Mouse (Mus musculus): ENCODE results near the gene Sestd1. TPM values are rescaled to one million over a fixed set of nuclear protein-coding genes. Genes with fewer than 3 reads are reported as not detected.

Gene Sestd1
- polyA plus RNA-seq, 1 experiment from 2014 or later, result 27.9 TPM

- Histone ChIP-seq H3K4me1 (ENCODE audit: insufficient read depth) (no peaks in the 10 kb centered on the region), H3K4me3 (ENCODE audit: low read depth, low read length) (no peak overlapping the region), H3K36me3 (ENCODE audit: insufficient read depth) (peaks cover 50% of the 10 kb centered on the region), H3K9ac (no peak overlapping the region), H3K27me3 (ENCODE audit: insufficient read depth, low read length) (no peaks in the 10 kb centered on the region), H3K9me3 (ENCODE audit: low read depth, low read length) (no peaks in the 10 kb centered on the region), H3K27ac (ENCODE audit: low read depth) (no peak overlapping the region), H3K4me2 (no peak overlapping the region)
- no peak for TF ChIP-seq CTCF (IDR thresholded peaks at IDR 0.05; ENCODE audit: low read depth)
- ATAC-seq (ENCODE audit: insufficient read depth) (no peak), DNase-seq (no peak)
- whole genome bisulfite sequencing, result 93% methylated on average over 3 of the region's 3 CpGs
These were observed 92.9 kb downstream of the Sestd1 start for GRCm38 (mm10) chr2:77187501-77187900.

- no peak overlapping the region for H3K4me3 ChIP-seq (ENCODE audit: low read depth, low read length)
- no peak for TF ChIP-seq CTCF (IDR thresholded peaks at IDR 0.05; ENCODE audit: low read depth)
- H3K9ac ChIP-seq, result no peak overlapping the region
- DNase-seq, result no peak
- no peak overlapping the region for H3K4me2 ChIP-seq
- no peaks in the 10 kb centered on the region for H3K9me3 ChIP-seq (ENCODE audit: low read depth, low read length)
- 78% methylated on average over 8 of the region's 8 CpGs for WGBS
- H3K36me3 ChIP-seq (ENCODE audit: insufficient read depth), result peaks cover 50% of the 10 kb centered on the region
- no peak for ATAC-seq (ENCODE audit: insufficient read depth)
- 0 out of 2 replicates have a peak, but pooled peaks cover 4% of the 10 kb centered on the region for H3K4me1 ChIP-seq (ENCODE audit: insufficient read depth)
- no peak overlapping the region for H3K27ac ChIP-seq (ENCODE audit: low read depth)
- H3K27me3 ChIP-seq (ENCODE audit: insufficient read depth, low read length), result no peaks in the 10 kb centered on the region
These were observed 93.5 kb downstream of the Sestd1 start for GRCm38 (mm10) chr2:77186912-77187311.

GRCm38 (mm10) chr2:77184049-77184571 lies 96.3 kb downstream of the Sestd1 start:
- Histone ChIP-seq H3K9ac (no peak overlapping the region), H3K4me2 (no peak overlapping the region), H3K9me3 (ENCODE audit: low read depth, low read length) (no peaks in the 10 kb centered on the region), H3K27ac (ENCODE audit: low read depth) (no peak overlapping the region), H3K36me3 (ENCODE audit: insufficient read depth) (peaks cover 28% of the 10 kb centered on the region; the same call in 1 of the 2 replicates), H3K4me3 (ENCODE audit: low read depth, low read length) (no peak overlapping the region), H3K4me1 (ENCODE audit: insufficient read depth) (0 out of 2 replicates have a peak, but pooled peaks cover 4% of the 10 kb centered on the region), H3K27me3 (ENCODE audit: insufficient read depth, low read length) (no peaks in the 10 kb centered on the region)
- no peak for ATAC-seq (ENCODE audit: insufficient read depth)
- 43% methylated on average over 8 of the region's 8 CpGs for WGBS
- DNase-seq, result peak; percentile 49
- TF ChIP-seq CTCF (IDR thresholded peaks at IDR 0.05; ENCODE audit: low read depth), result no peak

GRCm38 (mm10) chr2:77183646-77184045 lies 96.7 kb downstream of the Sestd1 start:
- Histone ChIP-seq H3K4me3 (ENCODE audit: low read depth, low read length) (no peak overlapping the region), H3K9me3 (ENCODE audit: low read depth, low read length) (no peaks in the 10 kb centered on the region), H3K4me2 (no peak overlapping the region), H3K36me3 (ENCODE audit: insufficient read depth) (peaks cover 28% of the 10 kb centered on the region; the same call in 1 of the 2 replicates), H3K4me1 (ENCODE audit: insufficient read depth) (0 out of 2 replicates have a peak, but pooled peaks cover 4% of the 10 kb centered on the region), H3K27me3 (ENCODE audit: insufficient read depth, low read length) (no peaks in the 10 kb centered on the region), H3K9ac (no peak overlapping the region), H3K27ac (ENCODE audit: low read depth) (no peak overlapping the region)
- DNase-seq, result no peak
- 74% methylated on average over 2 of the region's 2 CpGs for WGBS
- TF ChIP-seq CTCF (IDR thresholded peaks at IDR 0.05; ENCODE audit: low read depth), result no peak
- no peak for ATAC-seq (ENCODE audit: insufficient read depth)

- Histone ChIP-seq H3K36me3 (ENCODE audit: insufficient read depth) (peaks cover 22% of the 10 kb centered on the region; the same call in 1 of the 2 replicates), H3K4me1 (ENCODE audit: insufficient read depth) (0 out of 2 replicates have a peak, but pooled peaks cover 4% of the 10 kb centered on the region), H3K27me3 (ENCODE audit: insufficient read depth, low read length) (no peaks in the 10 kb centered on the region), H3K4me3 (ENCODE audit: low read depth, low read length) (no peak overlapping the region), H3K9ac (no peak overlapping the region), H3K27ac (ENCODE audit: low read depth) (peak overlapping the region; percentile 54; the same call in 1 of the 2 replicates), H3K9me3 (ENCODE audit: low read depth, low read length) (no peaks in the 10 kb centered on the region), H3K4me2 (no peak overlapping the region)
- ATAC-seq (ENCODE audit: insufficient read depth), result no peak
- DNase-seq, result no peak
- WGBS, result 74% methylated on average over 6 of the region's 6 CpGs
- no peak for TF ChIP-seq CTCF (IDR thresholded peaks at IDR 0.05; ENCODE audit: low read depth)
These were observed 97.4 kb downstream of the Sestd1 start for GRCm38 (mm10) chr2:77182996-77183380.

- Histone ChIP-seq H3K9me3 (ENCODE audit: low read depth, low read length) (no peaks in the 10 kb centered on the region), H3K27me3 (ENCODE audit: insufficient read depth, low read length) (no peaks in the 10 kb centered on the region), H3K4me3 (ENCODE audit: low read depth, low read length) (no peak overlapping the region), H3K27ac (ENCODE audit: low read depth) (peak overlapping the region; percentile 54; the same call in 1 of the 2 replicates), H3K4me1 (ENCODE audit: insufficient read depth) (0 out of 2 replicates have a peak, but pooled peaks cover 4% of the 10 kb centered on the region), H3K9ac (no peak overlapping the region), H3K4me2 (no peak overlapping the region), H3K36me3 (ENCODE audit: insufficient read depth) (peaks cover 16% of the 10 kb centered on the region; the same call in 1 of the 2 replicates)
- peak; percentile 9 for DNase-seq
- 42% methylated on average over 4 of the region's 4 CpGs for WGBS
- TF ChIP-seq CTCF (IDR thresholded peaks at IDR 0.05; ENCODE audit: low read depth), result no peak
- ATAC-seq (ENCODE audit: insufficient read depth), result no peak
These were observed 98.0 kb downstream of the Sestd1 start for GRCm38 (mm10) chr2:77182271-77182995.

- no peak for ATAC-seq (ENCODE audit: insufficient read depth)
These were observed 102.9 kb downstream of the Sestd1 start for GRCm38 (mm10) chr2:77177472-77177871.

More at GRCm38 (mm10) chr2:77177472-77177871, 102.9 kb downstream of the Sestd1 start:
- H3K36me3 ChIP-seq (ENCODE audit: insufficient read depth), result no peaks in the 10 kb centered on the region
- 76% methylated on average over 2 of the region's 2 CpGs for WGBS
- no peak overlapping the region for H3K4me2 ChIP-seq
- H3K9me3 ChIP-seq (ENCODE audit: low read depth, low read length), result no peaks in the 10 kb centered on the region
- H3K27ac ChIP-seq (ENCODE audit: low read depth), result no peak overlapping the region
- no peak for TF ChIP-seq CTCF (IDR thresholded peaks at IDR 0.05; ENCODE audit: low read depth)
- H3K27me3 ChIP-seq (ENCODE audit: insufficient read depth, low read length), result no peaks in the 10 kb centered on the region
- H3K4me1 ChIP-seq (ENCODE audit: insufficient read depth), result peaks cover 7% of the 10 kb centered on the region; the same call in 1 of the 2 replicates
- H3K9ac ChIP-seq, result no peak overlapping the region
- no peak for DNase-seq
- no peak overlapping the region for H3K4me3 ChIP-seq (ENCODE audit: low read depth, low read length)

All from lung, embryonic 14.5 days (tissue).